Comparison of ENCODE assay signal across 23 mouse cellular contexts in the genomic region with DNA sequence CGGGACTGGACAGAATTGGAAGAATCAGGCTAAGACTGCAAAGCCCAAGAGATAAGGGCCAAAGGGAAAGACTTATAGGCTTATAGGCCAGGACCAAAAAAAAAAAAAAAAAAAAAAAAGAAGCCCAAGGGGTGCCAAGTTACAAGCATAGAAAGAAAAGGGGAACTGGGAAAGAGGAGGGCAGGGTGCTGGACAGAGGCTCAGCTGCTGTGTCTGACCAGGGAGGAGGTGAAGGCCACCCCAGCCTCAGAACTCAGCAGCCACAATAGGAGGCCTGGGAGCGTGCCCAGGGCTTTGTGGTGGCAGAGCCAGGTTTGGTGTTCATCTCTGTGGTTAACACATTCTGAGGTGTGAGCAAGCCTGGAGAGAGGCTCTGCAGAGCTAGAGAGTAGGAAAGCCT. TPM values are rescaled to one million over a fixed set of nuclear protein-coding genes. Genes with fewer than 3 reads are reported as not detected.
A peak's percentile ranks its signal among the peaks of the same experiment; 100 is the strongest.
DNase-seq lines count a peak whose midpoint lies in the region; ATAC-seq and TF ChIP-seq lines count a peak whose summit lies in the region.
"Had no signal": no experiment of that assay in that cellular context is flagged by ENCODE, and none has a peak within 500 bp of the region (broad histone marks: within the 10 kb centered on the region; RNA-seq: fewer than 3 reads in every experiment).

No protein-coding gene starts in this region.

- WGBS in intestine, postnatal 0 days, result 74% methylated on average over 2 of the region's 2 CpGs
- 79% methylated on average over 2 of the region's 2 CpGs for WGBS in intestine, embryonic 15.5 days

- H3K36me3 ChIP-seq in intestine, postnatal 0 days (ENCODE audit: control insufficient read depth, insufficient read depth), result peaks cover 7% of the 10 kb centered on the region; the same call in 1 of the 2 replicates
- H3K36me3 ChIP-seq in intestine, embryonic 15.5 days, result no peaks in the 10 kb centered on the region
- H3K36me3 ChIP-seq: liver, embryonic 15.5 days; neural tube, embryonic 12.5 days had no signal

- H3K4me1 ChIP-seq in intestine, postnatal 0 days (replicated peaks; ENCODE audit: control insufficient read depth, insufficient read depth, low read length), result peaks cover 11% of the 10 kb centered on the region; the same call in 1 of the 2 replicates
- H3K4me1 ChIP-seq in intestine, embryonic 15.5 days (replicated peaks), result peaks cover 25% of the 10 kb centered on the region

- no peaks in the 10 kb centered on the region for H3K9me3 ChIP-seq in intestine, postnatal 0 days (ENCODE audit: control insufficient read depth)
- H3K9me3 ChIP-seq in intestine, embryonic 15.5 days, result no peaks in the 10 kb centered on the region
- H3K9me3 ChIP-seq: liver, embryonic 15.5 days; neural tube, embryonic 12.5 days had no signal

- H3K27ac ChIP-seq in intestine, postnatal 0 days (ENCODE audit: low read depth, low read length), result no peak overlapping the region
- H3K27ac ChIP-seq in intestine, embryonic 15.5 days, result no peak overlapping the region
- H3K27ac ChIP-seq: hindbrain, embryonic 14.5 days; kidney, postnatal 0 days; liver, embryonic 15.5 days; neural tube, embryonic 12.5 days had no signal

- no peak overlapping the region for H3K4me3 ChIP-seq in intestine, postnatal 0 days (ENCODE audit: low read depth, low read length)
- H3K4me3 ChIP-seq in intestine, embryonic 15.5 days (replicated peaks), result no peak overlapping the region
- H3K4me3 ChIP-seq: erythroblast, embryonic 14.5 days; liver, embryonic 15.5 days; neural tube, embryonic 12.5 days had no signal

- no peaks in the 10 kb centered on the region for H3K27me3 ChIP-seq in intestine, postnatal 0 days (replicated peaks; ENCODE audit: control insufficient read depth, insufficient read depth, low read length)
- 0 out of 2 replicates have a peak, but pooled peaks cover 3% of the 10 kb centered on the region for H3K27me3 ChIP-seq in intestine, embryonic 15.5 days (replicated peaks)

- DNase-seq in adrenal gland, postnatal 10 days, result peak; percentile 27
- DNase-seq in adrenal gland, postnatal 25 days, result no peak
- DNase-seq in adipocyte (ENCODE audit: low spot score), result peak; percentile 63
- DNase-seq in thymus, postnatal 10 days (ENCODE audit: low spot score in 2 of 2), result peak; percentile 28 to 35
- no peak for DNase-seq in retina, postnatal 1 day
- no peak for DNase-seq in heart, adult 18-20 months
- DNase-seq: B cell, adult 2 months; heart, postnatal 10 days; lung, postnatal 10 days; right cerebral cortex, postnatal 25 days had no signal

- no peak for TF ChIP-seq CTCF in intestine, postnatal 0 days (IDR thresholded peaks at IDR 0.05; ENCODE audit: low read depth)

- H3K9ac ChIP-seq in intestine, postnatal 0 days (ENCODE audit: low read depth, low read length), result no peak overlapping the region
- no peak overlapping the region for H3K9ac ChIP-seq in intestine, embryonic 15.5 days
- H3K9ac ChIP-seq: hindbrain, embryonic 14.5 days; liver, embryonic 15.5 days; neural tube, embryonic 12.5 days had no signal

- H3K4me2 ChIP-seq in intestine, postnatal 0 days (replicated peaks; ENCODE audit: low read depth), result peak overlapping the region; percentile 71; the same call in 1 of the 2 replicates
- no peak overlapping the region for H3K4me2 ChIP-seq in intestine, embryonic 15.5 days (replicated peaks)
- H3K4me2 ChIP-seq: hindbrain, embryonic 14.5 days; liver, embryonic 15.5 days; neural tube, embryonic 12.5 days had no signal

- ATAC-seq in intestine, postnatal 0 days, result no peak
- ATAC-seq in intestine, embryonic 15.5 days, result no peak
- ATAC-seq: forebrain, embryonic 14.5 days had no signal

RNA-seq across cellular contexts. Expression of a gene that starts 2.6 kb away (rescaled TPM):
- total RNA-seq in adrenal gland, postnatal 10 days (2021), result 10 to 100 TPM; 28.0 to 35.6 TPM
- total RNA-seq in adrenal gland, postnatal 25 days (2021), result 13.9 and 19.0 TPM in 2 replicates
- 25.5 and 32.1 TPM in 2 replicates for polyA plus RNA-seq in intestine, postnatal 0 days (2015; fragmentation: Nextera tagmentation; extraction: Ambion mirVana)
- 6.8 and 7.9 TPM in 2 replicates for polyA plus RNA-seq in intestine, embryonic 15.5 days (2015; fragmentation: Nextera tagmentation; extraction: Ambion mirVana)
- total RNA-seq in heart, adult 18-20 months (2021), result 10 to 100 TPM; 50.4 to 62.8 TPM
- polyA plus RNA-seq: erythroblast, embryonic 14.5 days had no signal

RNA-seq across cellular contexts. Expression of a gene that starts 12.9 kb away (rescaled TPM):
- under 1 TPM in 1 of 2 experiments, not detected in 1; 0.73 TPM for total RNA-seq in adrenal gland, postnatal 10 days (2021)
- total RNA-seq in adrenal gland, postnatal 25 days (2021), result 0.49 TPM in 1 of 2 replicates, not detected in the other
- polyA plus RNA-seq in intestine, postnatal 0 days (2015; fragmentation: Nextera tagmentation; extraction: Ambion mirVana), result 0.65 and 0.87 TPM in 2 replicates
- 0.59 and 0.81 TPM in 2 replicates for polyA plus RNA-seq in intestine, embryonic 15.5 days (2015; fragmentation: Nextera tagmentation; extraction: Ambion mirVana)
- total RNA-seq in heart, adult 18-20 months (2021), result under 1 TPM; 0.20 to 0.21 TPM
- polyA plus RNA-seq: erythroblast, embryonic 14.5 days had no signal

RNA-seq across cellular contexts. Expression of a gene that starts 23.2 kb away (rescaled TPM):
- total RNA-seq in adrenal gland, postnatal 10 days (2021), result 1 to 10 TPM in 1 of 2 experiments, under 1 TPM in 1; 0.99 to 1.0 TPM
- 0.76 and 0.90 TPM in 2 replicates for total RNA-seq in adrenal gland, postnatal 25 days (2021)
- polyA plus RNA-seq in intestine, postnatal 0 days (2015; fragmentation: Nextera tagmentation; extraction: Ambion mirVana), result 0.68 and 0.86 TPM in 2 replicates
- polyA plus RNA-seq in intestine, embryonic 15.5 days (2015; fragmentation: Nextera tagmentation; extraction: Ambion mirVana), result 0.41 and 0.58 TPM in 2 replicates
- total RNA-seq in heart, adult 18-20 months (2021), result under 1 TPM; 0.10 to 0.13 TPM
- polyA plus RNA-seq: erythroblast, embryonic 14.5 days; limb, embryonic 11.5 days had no signal

RNA-seq across cellular contexts. Expression of a gene that starts 33.2 kb away (rescaled TPM):
- total RNA-seq in adrenal gland, postnatal 10 days (2021), result not detected
- total RNA-seq in adrenal gland, postnatal 25 days (2021), result not detected in 2 replicates
- not detected in 2 replicates for polyA plus RNA-seq in intestine, postnatal 0 days (2015; fragmentation: Nextera tagmentation; extraction: Ambion mirVana)
- polyA plus RNA-seq in intestine, embryonic 15.5 days (2015; fragmentation: Nextera tagmentation; extraction: Ambion mirVana), result not detected in 2 replicates
- not detected for total RNA-seq in heart, adult 18-20 months (2021)
- total RNA-seq: adrenal gland, postnatal 36 days; heart, postnatal 10 days; layer of hippocampus, adult 18-20 months; left cerebral cortex, adult 18-20 months had no signal
- polyA plus RNA-seq: embryonic facial prominence, embryonic 11.5 days; erythroblast, embryonic 14.5 days; hindbrain, embryonic 14.5 days; limb, embryonic 11.5 days; liver, embryonic 15.5 days; neural tube, embryonic 12.5 days had no signal

RNA-seq across cellular contexts. Expression of a gene that starts 37.9 kb away (rescaled TPM):
- 10 to 100 TPM in 1 of 2 experiments, 1 to 10 TPM in 1; 9.7 to 12.1 TPM for total RNA-seq in adrenal gland, postnatal 10 days (2021)
- total RNA-seq in adrenal gland, postnatal 25 days (2021), result 8.2 and 10.6 TPM in 2 replicates
- 5.6 and 6.2 TPM in 2 replicates for polyA plus RNA-seq in intestine, postnatal 0 days (2015; fragmentation: Nextera tagmentation; extraction: Ambion mirVana)
- 11.5 and 11.9 TPM in 2 replicates for polyA plus RNA-seq in intestine, embryonic 15.5 days (2015; fragmentation: Nextera tagmentation; extraction: Ambion mirVana)
- 1 to 10 TPM; 4.4 to 6.1 TPM for total RNA-seq in heart, adult 18-20 months (2021)

Comparison
In these comparisons a context has a peak if more than half of its experiments do, and no peak if none do; other contexts are left out.
1. DNase-seq: peak in adrenal gland, postnatal 10 days (single experiment), adipocyte (single experiment) and thymus, postnatal 10 days (2 of 2); none in adrenal gland, postnatal 25 days (single experiment), retina, postnatal 1 day (single experiment) and heart, adult 18-20 months (0 of 2).